Mouse (Mus musculus): ENCODE data around the gene Ppih. TPM values are rescaled to one million over a fixed set of nuclear protein-coding genes. Genes with fewer than 3 reads are reported as not detected.

Ppih gene
- polyA plus RNA-seq, 1 experiment from 2014 or later = 102 TPM

DNA sequence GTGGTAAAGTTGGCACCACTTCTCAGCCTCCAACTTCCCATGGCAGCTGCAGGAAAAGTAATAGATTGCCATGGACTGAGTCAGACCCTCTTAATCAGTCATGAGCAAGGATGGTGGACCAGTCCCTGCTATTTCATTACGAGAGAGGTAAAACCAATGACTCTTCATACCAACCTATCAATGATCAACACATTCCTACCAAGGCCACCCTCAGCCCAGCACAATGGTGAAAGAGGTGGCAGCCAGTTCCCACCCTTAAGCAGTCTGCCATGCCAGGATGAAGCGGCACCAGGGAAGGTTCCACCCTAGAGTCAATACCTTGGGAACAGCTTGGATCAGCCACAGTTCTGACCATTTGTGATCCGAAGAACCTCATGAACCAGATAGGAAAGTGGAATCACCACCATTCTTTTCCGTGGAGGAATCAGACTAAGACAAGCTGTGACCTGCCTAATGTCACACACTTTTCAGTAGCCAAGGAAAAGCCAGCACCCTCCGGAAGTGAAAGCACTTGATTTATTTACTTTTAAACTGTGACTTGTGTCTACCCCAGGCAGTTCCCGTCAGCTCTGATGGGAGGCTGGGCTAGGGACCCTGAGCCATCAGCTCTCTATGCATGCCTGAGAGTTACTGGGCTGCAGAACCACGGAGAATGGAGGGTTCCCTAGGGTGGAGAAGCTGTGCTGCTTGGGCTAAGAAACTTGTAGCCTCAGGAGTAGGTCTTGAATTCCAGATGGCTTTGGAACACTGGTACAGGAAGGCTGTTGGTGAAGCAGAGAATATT lies 68.1 kb downstream of the Ppih start:
- no peak overlapping the region for H3K4me3 ChIP-seq (replicated peaks)
- H3K36me3 ChIP-seq = peaks cover 3% of the 10 kb centered on the region; the same call in 1 of the 2 replicates
- ATAC-seq = no peak
- H3K4me2 ChIP-seq (replicated peaks) = no peak overlapping the region
- no peak overlapping the region for H3K27ac ChIP-seq
- no peaks in the 10 kb centered on the region for H3K9me3 ChIP-seq
- H3K9ac ChIP-seq = no peak overlapping the region
- peaks cover 5% of the 10 kb centered on the region; the same call in 1 of the 2 replicates for H3K4me1 ChIP-seq (replicated peaks)
- 54% methylated on average over 7 of the region's 7 CpGs for WGBS
- no peaks in the 10 kb centered on the region for H3K27me3 ChIP-seq (replicated peaks)

Other genes with a start within 250 kb of the Ppih start
- 132 and 136 TPM in 2 replicates for gene Slc2a1, start 211.8 kb downstream of the Ppih start, polyA plus RNA-seq (2015; fragmentation: Nextera tagmentation; extraction: Ambion mirVana)
- gene Zfp691, start 146.4 kb downstream of the Ppih start, polyA plus RNA-seq (2015; fragmentation: Nextera tagmentation; extraction: Ambion mirVana) = 5.2 and 6.6 TPM in 2 replicates
- 5.4 and 5.6 TPM in 2 replicates for gene Ermap, start 130.5 kb downstream of the Ppih start, polyA plus RNA-seq (2015; fragmentation: Nextera tagmentation; extraction: Ambion mirVana)
- gene Svbp, start 125.2 kb downstream of the Ppih start, polyA plus RNA-seq (2015; fragmentation: Nextera tagmentation; extraction: Ambion mirVana) = 109 and 116 TPM in 2 replicates
- gene Tmem269, start 102.3 kb downstream of the Ppih start, polyA plus RNA-seq (2015; fragmentation: Nextera tagmentation; extraction: Ambion mirVana) = not detected in 2 replicates
- 28.1 and 30.9 TPM in 2 replicates for gene AU022252, start 87.8 kb downstream of the Ppih start, polyA plus RNA-seq (2015; fragmentation: Nextera tagmentation; extraction: Ambion mirVana)
- 27.3 and 28.5 TPM in 2 replicates for gene P3h1, start 87.6 kb downstream of the Ppih start, polyA plus RNA-seq (2015; fragmentation: Nextera tagmentation; extraction: Ambion mirVana)
- gene Cldn19, start 65.1 kb downstream of the Ppih start, polyA plus RNA-seq (2015; fragmentation: Nextera tagmentation; extraction: Ambion mirVana) = 0.08 and 0.14 TPM in 2 replicates
- 627 and 712 TPM in 2 replicates for gene Ybx1, start 25.9 kb downstream of the Ppih start, polyA plus RNA-seq (2015; fragmentation: Nextera tagmentation; extraction: Ambion mirVana)
- gene Ccdc30, start 95.0 kb upstream of the Ppih start, polyA plus RNA-seq (2015; fragmentation: Nextera tagmentation; extraction: Ambion mirVana) = 5.2 and 5.5 TPM in 2 replicates
- 40.9 and 43.8 TPM in 2 replicates for gene Ppcs, start 101.9 kb upstream of the Ppih start, polyA plus RNA-seq (2015; fragmentation: Nextera tagmentation; extraction: Ambion mirVana)
- 0.56 and 0.57 TPM in 2 replicates for gene Zmynd12, start 102.3 kb upstream of the Ppih start, polyA plus RNA-seq (2015; fragmentation: Nextera tagmentation; extraction: Ambion mirVana)
- 0.87 and 0.96 TPM in 2 replicates for gene Rimkla, start 172.1 kb upstream of the Ppih start, polyA plus RNA-seq (2015; fragmentation: Nextera tagmentation; extraction: Ambion mirVana)
- gene Foxj3, start 216.5 kb upstream of the Ppih start, polyA plus RNA-seq (2015; fragmentation: Nextera tagmentation; extraction: Ambion mirVana) = 17.5 and 18.2 TPM in 2 replicates
- 2.8 and 4.4 TPM in 2 replicates for gene Frg2f1, start 219.0 kb upstream of the Ppih start, polyA plus RNA-seq (2015; fragmentation: Nextera tagmentation; extraction: Ambion mirVana)